Mouse (Mus musculus): Measurements from ENCODE around the gene Rph3al. TPM values are rescaled to one million over a fixed set of nuclear protein-coding genes. Genes with fewer than 3 reads are reported as not detected.

Rph3al gene
- polyA plus RNA-seq, 1 experiment from 2014 or later, result 1.5 TPM

DNA sequence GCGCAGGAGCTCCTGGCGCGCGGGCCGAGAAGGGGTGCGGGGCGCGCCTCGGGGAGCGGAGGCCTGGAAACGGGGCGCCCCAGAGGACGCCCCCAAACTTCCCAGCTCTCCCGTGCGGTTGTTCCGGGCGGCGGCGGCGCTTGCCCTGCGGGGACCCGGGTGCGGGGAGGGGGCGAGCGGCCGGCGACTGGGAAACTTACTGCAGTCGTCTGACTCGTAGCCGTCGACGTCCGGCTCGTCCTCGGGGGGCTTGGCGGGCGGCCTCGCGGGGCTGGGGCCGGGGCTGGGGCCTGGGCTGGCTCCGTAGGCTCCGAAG, 142.9 kb downstream of the Rph3al start:
- Histone ChIP-seq H3K4me2 (replicated peaks) (peak overlapping the region; percentile 66), H3K4me3 (peak overlapping the region; percentile 53), H3K36me3 (no peaks in the 10 kb centered on the region), H3K4me1 (peaks cover 11% of the 10 kb centered on the region), H3K27me3 (peaks cover 40% of the 10 kb centered on the region), H3K9me3 (no peaks in the 10 kb centered on the region), H3K27ac (replicated peaks) (no peak overlapping the region), H3K9ac (replicated peaks) (peak overlapping the region; percentile 52)
- under 1% methylated on average over 41 of the region's 42 CpGs for WGBS
- 0 out of 2 replicates have a peak, but pooled peaks have one; percentile 11 for ATAC-seq (replicated peaks)

GRCm38 (mm10) chr11:75794602-75795320, 143.5 kb downstream of the Rph3al start:
- Histone ChIP-seq H3K9ac (replicated peaks) (peak overlapping the region; percentile 52), H3K27me3 (peaks cover 40% of the 10 kb centered on the region), H3K4me2 (replicated peaks) (peak overlapping the region; percentile 66), H3K4me3 (peak overlapping the region; percentile 53), H3K36me3 (no peaks in the 10 kb centered on the region), H3K4me1 (peaks cover 11% of the 10 kb centered on the region), H3K9me3 (no peaks in the 10 kb centered on the region), H3K27ac (replicated peaks) (no peak overlapping the region)
- ATAC-seq (replicated peaks), result no peak
- 7% methylated on average over 45 of the region's 45 CpGs for WGBS

DNA sequence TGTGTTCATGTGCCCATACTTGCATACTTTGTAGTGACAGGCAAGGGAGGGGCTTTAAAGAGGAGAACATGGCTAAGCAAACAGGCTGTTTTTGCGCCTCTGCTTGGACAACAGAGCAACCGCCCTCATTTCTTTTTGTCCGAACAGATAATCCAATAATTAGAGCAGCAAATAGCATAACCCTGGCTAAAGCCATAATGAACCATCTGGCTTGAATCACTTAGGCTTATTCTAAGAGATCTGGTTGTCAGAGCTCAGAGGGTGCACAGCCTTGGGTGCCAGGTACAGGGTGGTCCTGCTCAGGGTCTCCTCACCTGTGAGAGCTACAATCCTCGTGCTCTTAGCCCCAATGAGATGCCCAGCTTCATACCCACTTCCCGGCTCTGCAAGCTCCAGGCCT, 144.9 kb downstream of the Rph3al start:
- H3K4me1 ChIP-seq, result peaks cover 11% of the 10 kb centered on the region
- no peaks in the 10 kb centered on the region for H3K36me3 ChIP-seq
- peaks cover 40% of the 10 kb centered on the region for H3K27me3 ChIP-seq
- no peak overlapping the region for H3K4me2 ChIP-seq (replicated peaks)
- no peak overlapping the region for H3K27ac ChIP-seq (replicated peaks)
- 70% methylated on average over 5 of the region's 5 CpGs for WGBS
- no peak overlapping the region for H3K4me3 ChIP-seq
- no peak overlapping the region for H3K9ac ChIP-seq (replicated peaks)
- H3K9me3 ChIP-seq, result no peaks in the 10 kb centered on the region
- ATAC-seq (replicated peaks), result no peak

DNA sequence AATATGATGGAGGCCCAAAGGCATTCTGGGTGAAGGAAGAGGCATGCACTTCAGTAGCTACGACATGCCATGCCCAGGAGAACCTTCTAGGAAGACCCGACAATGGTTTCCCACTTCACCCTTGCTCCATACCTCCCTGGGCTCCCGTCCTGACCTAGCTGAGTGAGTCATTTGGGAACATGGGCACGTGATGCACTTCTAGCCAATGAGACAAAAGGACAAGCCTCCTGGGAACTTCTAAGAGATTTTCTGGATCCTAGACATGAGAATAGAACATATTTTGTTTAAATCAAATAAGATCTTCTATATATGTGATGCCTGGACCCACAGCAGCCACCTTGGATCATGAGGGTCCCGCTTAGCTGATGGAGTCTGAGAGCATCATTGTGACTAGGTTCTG, 145.7 kb downstream of the Rph3al start:
- ATAC-seq (replicated peaks), result no peak
- Histone ChIP-seq H3K36me3 (no peaks in the 10 kb centered on the region), H3K4me1 (peaks cover 11% of the 10 kb centered on the region), H3K9me3 (no peaks in the 10 kb centered on the region), H3K27me3 (peaks cover 38% of the 10 kb centered on the region), H3K27ac (replicated peaks) (no peak overlapping the region), H3K4me3 (no peak overlapping the region), H3K9ac (replicated peaks) (no peak overlapping the region), H3K4me2 (replicated peaks) (no peak overlapping the region)
- 80% methylated on average over 5 of the region's 5 CpGs for WGBS

- no peaks in the 10 kb centered on the region for H3K4me1 ChIP-seq
- H3K9me3 ChIP-seq, result no peaks in the 10 kb centered on the region
- no peaks in the 10 kb centered on the region for H3K36me3 ChIP-seq
- no peak overlapping the region for H3K27ac ChIP-seq (replicated peaks)
- H3K4me3 ChIP-seq, result no peak overlapping the region
- no peak for ATAC-seq (replicated peaks)
- H3K4me2 ChIP-seq (replicated peaks), result no peak overlapping the region
- WGBS, result 74% methylated on average over 8 of the region's 8 CpGs
- no peak overlapping the region for H3K9ac ChIP-seq (replicated peaks)
- no peaks in the 10 kb centered on the region for H3K27me3 ChIP-seq
Measured at GRCm38 (mm10) chr11:75785897-75786296, 152.3 kb downstream of the Rph3al start.

GRCm38 (mm10) chr11:75783799-75784198, 154.4 kb downstream of the Rph3al start:
- Histone ChIP-seq H3K27me3 (no peaks in the 10 kb centered on the region), H3K4me3 (no peak overlapping the region), H3K27ac (replicated peaks) (no peak overlapping the region), H3K4me2 (replicated peaks) (no peak overlapping the region), H3K4me1 (no peaks in the 10 kb centered on the region), H3K9ac (replicated peaks) (no peak overlapping the region), H3K9me3 (no peaks in the 10 kb centered on the region), H3K36me3 (no peaks in the 10 kb centered on the region)
- 84% methylated on average over 5 of the region's 5 CpGs for WGBS
- ATAC-seq (replicated peaks), result no peak

- WGBS, result 25% methylated on average over 6 of the region's 6 CpGs
- no peak; the same call in 1 of the 2 replicates for ATAC-seq (replicated peaks)
- no peaks in the 10 kb centered on the region for H3K4me1 ChIP-seq
Measured at GRCm38 (mm10) chr11:75781919-75782318, 156.3 kb downstream of the Rph3al start.

More at GRCm38 (mm10) chr11:75781919-75782318, 156.3 kb downstream of the Rph3al start:
- H3K9ac ChIP-seq (replicated peaks), result no peak overlapping the region
- H3K27me3 ChIP-seq, result no peaks in the 10 kb centered on the region
- no peaks in the 10 kb centered on the region for H3K36me3 ChIP-seq
- H3K4me2 ChIP-seq (replicated peaks), result no peak overlapping the region
- H3K4me3 ChIP-seq, result no peak overlapping the region
- H3K9me3 ChIP-seq, result no peaks in the 10 kb centered on the region
- no peak overlapping the region for H3K27ac ChIP-seq (replicated peaks)

Other genes starting within 250 kb of the Rph3al start
- gene Ywhae, start 205.6 kb downstream of the Rph3al start, polyA plus RNA-seq (2015; fragmentation: Nextera tagmentation; extraction: Ambion mirVana), result 1,361 and 1,417 TPM in 2 replicates
- gene Doc2b, start 142.4 kb downstream of the Rph3al start, polyA plus RNA-seq (2015; fragmentation: Nextera tagmentation; extraction: Ambion mirVana), result 2.0 and 2.1 TPM in 2 replicates
- 2.1 and 4.1 TPM in 2 replicates for gene 1700016K19Rik, start 61.5 kb upstream of the Rph3al start, polyA plus RNA-seq (2015; fragmentation: Nextera tagmentation; extraction: Ambion mirVana)
- 5.9 and 6.1 TPM in 2 replicates for gene Rflnb, start 89.4 kb upstream of the Rph3al start, polyA plus RNA-seq (2015; fragmentation: Nextera tagmentation; extraction: Ambion mirVana)
- 66.6 and 67.6 TPM in 2 replicates for gene Vps53, start 241.2 kb upstream of the Rph3al start, polyA plus RNA-seq (2015; fragmentation: Nextera tagmentation; extraction: Ambion mirVana)
- gene Fam57a, start 241.2 kb upstream of the Rph3al start, polyA plus RNA-seq (2015; fragmentation: Nextera tagmentation; extraction: Ambion mirVana), result 20.2 TPM in 2 replicates